Mouse (Mus musculus): ENCODE results near the gene Hist1h1b. TPM values are rescaled to one million over a fixed set of nuclear protein-coding genes. Genes with fewer than 3 reads are reported as not detected.
"Not testable (repeated sequence)": the region's sequence is repeated elsewhere in the genome, so short reads cannot be mapped to it uniquely, and the experiment has no call there.

Gene Hist1h1b
- polyA plus RNA-seq, 1 experiment, result 9.2 TPM

DNA sequence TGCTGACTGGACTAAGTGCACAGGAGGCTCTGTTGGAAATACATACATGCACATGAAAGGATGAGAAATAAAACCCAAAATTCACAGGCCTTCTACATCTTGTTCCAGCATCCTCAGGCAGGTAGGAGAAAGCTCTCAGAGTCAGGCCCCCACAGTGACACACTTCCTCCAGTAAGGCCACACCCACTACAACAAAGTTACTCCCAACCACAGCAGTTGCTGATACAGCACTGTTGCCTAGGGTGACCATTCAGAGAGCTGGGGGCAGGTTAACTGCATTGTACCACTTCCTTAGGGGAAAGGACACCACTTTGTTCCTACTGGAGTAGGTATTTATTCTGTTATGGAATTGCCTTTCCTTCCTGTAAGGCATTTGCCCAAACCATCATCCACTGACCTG lies 16.7 kb upstream of the Hist1h1b start:
- not testable (repeated sequence) for H3K4me1 ChIP-seq (ENCODE audit: control insufficient read depth, insufficient read depth, low read length); H3K4me3 ChIP-seq (ENCODE audit: low read depth, low read length); H3K36me3 ChIP-seq (ENCODE audit: control insufficient read depth, insufficient read depth, low read length, poor library complexity, severe bottlenecking); H3K9ac ChIP-seq (ENCODE audit: low read depth, poor library complexity, severe bottlenecking); H3K27me3 ChIP-seq (ENCODE audit: control insufficient read depth, insufficient read depth, low read length, poor library complexity, severe bottlenecking); H3K9me3 ChIP-seq (replicated peaks; ENCODE audit: control insufficient read depth, insufficient read depth, low read length, poor library complexity, severe bottlenecking); H3K27ac ChIP-seq (ENCODE audit: insufficient read depth, low read length)

DNA sequence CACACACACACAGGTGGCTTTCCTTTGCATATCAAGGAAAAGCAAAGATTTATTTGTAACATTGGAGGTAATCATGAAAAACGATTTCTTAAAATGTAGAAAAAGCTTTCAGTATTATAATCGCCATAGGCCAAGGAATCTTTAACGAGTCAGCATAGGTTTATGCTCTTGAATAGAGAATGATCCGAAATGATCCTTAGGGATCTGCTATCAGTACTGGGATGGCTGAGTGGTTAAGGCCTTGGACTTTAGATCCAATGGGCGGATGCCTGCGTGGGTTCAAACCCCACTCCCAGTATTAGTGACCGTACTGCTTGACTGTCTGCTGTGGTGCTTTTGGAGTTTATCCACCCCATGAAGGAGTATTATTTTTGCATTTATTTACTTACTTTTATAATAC lies 15.2 kb upstream of the Hist1h1b start:
- no peak overlapping the region for H3K9ac ChIP-seq (ENCODE audit: low read depth, poor library complexity, severe bottlenecking)
- H3K4me3 ChIP-seq (ENCODE audit: low read depth, low read length), result no peak overlapping the region
- TF ChIP-seq POLR2A (IDR thresholded peaks at IDR 0.05; ENCODE audit: insufficient read depth, low read length) (no peak), CTCF (IDR thresholded peaks at IDR 0.05; ENCODE audit: low read depth, low read length) (no peak), EP300 (IDR thresholded peaks at IDR 0.05; ENCODE audit: insufficient read depth, low read depth, low read length) (no peak)
- H3K27me3 ChIP-seq (ENCODE audit: control insufficient read depth, insufficient read depth, low read length, poor library complexity, severe bottlenecking), result no peaks in the 10 kb centered on the region
- no peak overlapping the region for H3K27ac ChIP-seq (ENCODE audit: insufficient read depth, low read length)
- no peaks in the 10 kb centered on the region for H3K36me3 ChIP-seq (ENCODE audit: control insufficient read depth, insufficient read depth, low read length, poor library complexity, severe bottlenecking)
- H3K4me1 ChIP-seq (ENCODE audit: control insufficient read depth, insufficient read depth, low read length), result no peaks in the 10 kb centered on the region
- no peaks in the 10 kb centered on the region for H3K9me3 ChIP-seq (replicated peaks; ENCODE audit: control insufficient read depth, insufficient read depth, low read length, poor library complexity, severe bottlenecking)

DNA sequence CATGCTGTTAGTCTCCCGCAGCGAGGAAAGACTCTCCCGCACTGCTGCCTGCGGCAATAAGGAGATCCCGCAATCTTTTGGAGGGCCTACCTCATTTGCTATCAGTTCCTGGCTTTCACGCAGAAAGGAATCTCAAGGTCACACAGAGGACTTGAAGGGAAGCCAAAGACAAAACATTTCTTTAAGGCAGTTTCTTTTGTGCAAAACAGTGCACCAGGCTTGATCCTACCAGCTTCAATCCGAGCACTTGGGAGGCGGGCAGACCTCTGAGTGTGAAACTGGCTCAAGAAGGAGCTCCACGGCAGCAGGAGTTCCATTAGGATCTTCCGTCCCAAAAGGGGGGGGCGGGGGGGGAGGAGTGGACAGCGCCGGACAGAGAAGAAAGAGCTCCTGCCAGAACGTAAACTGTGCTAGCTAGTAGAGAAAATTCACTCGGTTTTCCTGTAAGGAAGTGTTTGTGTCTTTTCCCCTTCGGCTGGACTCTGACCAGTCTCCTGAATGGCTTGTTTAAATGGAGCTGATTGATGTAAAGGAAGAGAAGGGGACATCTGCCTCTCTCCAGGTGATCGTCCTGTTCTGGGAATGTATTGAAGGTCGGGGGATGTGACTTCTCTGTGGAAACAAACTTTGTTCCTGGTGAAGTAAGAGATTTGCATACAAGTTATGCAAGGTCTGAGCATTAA lies 10.3 kb upstream of the Hist1h1b start:
- H3K9me3 ChIP-seq (replicated peaks; ENCODE audit: control insufficient read depth, insufficient read depth, low read length, poor library complexity, severe bottlenecking), result no peaks in the 10 kb centered on the region
- H3K4me3 ChIP-seq (ENCODE audit: low read depth, low read length), result no peak overlapping the region
- no peaks in the 10 kb centered on the region for H3K36me3 ChIP-seq (ENCODE audit: control insufficient read depth, insufficient read depth, low read length, poor library complexity, severe bottlenecking)
- H3K27ac ChIP-seq (ENCODE audit: insufficient read depth, low read length), result no peak overlapping the region
- H3K27me3 ChIP-seq (ENCODE audit: control insufficient read depth, insufficient read depth, low read length, poor library complexity, severe bottlenecking), result no peaks in the 10 kb centered on the region
- TF ChIP-seq EP300 (IDR thresholded peaks at IDR 0.05; ENCODE audit: insufficient read depth, low read depth, low read length), result no peak
- no peak for TF ChIP-seq POLR2A (IDR thresholded peaks at IDR 0.05; ENCODE audit: insufficient read depth, low read length)
- no peak for TF ChIP-seq CTCF (IDR thresholded peaks at IDR 0.05; ENCODE audit: low read depth, low read length)
- H3K4me1 ChIP-seq (ENCODE audit: control insufficient read depth, insufficient read depth, low read length), result peaks cover 1% of the 10 kb centered on the region
- H3K9ac ChIP-seq (ENCODE audit: low read depth, poor library complexity, severe bottlenecking), result peak overlapping the region; percentile 83

DNA sequence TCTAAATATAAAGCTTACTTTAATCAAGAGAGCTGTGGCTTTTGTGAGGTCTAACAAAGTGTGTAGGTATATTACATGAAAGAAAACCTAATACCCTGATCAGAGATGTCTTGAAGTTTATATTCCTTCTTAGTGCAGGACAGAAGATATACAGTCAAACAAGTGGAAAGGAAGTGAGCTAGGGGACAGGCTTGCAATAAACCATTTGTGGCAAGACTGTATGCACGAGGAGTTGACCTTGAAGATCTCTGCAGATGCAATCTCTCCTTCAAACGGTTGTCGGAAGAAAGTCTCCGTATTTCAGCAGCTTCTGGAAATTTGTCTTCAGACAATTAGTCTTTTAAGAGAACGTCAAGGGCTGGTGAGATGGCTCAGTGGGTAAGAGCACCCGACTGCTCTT lies 9.5 kb upstream of the Hist1h1b start:
- no peak overlapping the region for H3K27ac ChIP-seq (ENCODE audit: insufficient read depth, low read length)
- H3K9ac ChIP-seq (ENCODE audit: low read depth, poor library complexity, severe bottlenecking), result no peak overlapping the region
- peaks cover 1% of the 10 kb centered on the region for H3K4me1 ChIP-seq (ENCODE audit: control insufficient read depth, insufficient read depth, low read length)
- no peak overlapping the region for H3K4me3 ChIP-seq (ENCODE audit: low read depth, low read length)
- TF ChIP-seq POLR2A (IDR thresholded peaks at IDR 0.05; ENCODE audit: insufficient read depth, low read length) (no peak), CTCF (IDR thresholded peaks at IDR 0.05; ENCODE audit: low read depth, low read length) (no peak), EP300 (IDR thresholded peaks at IDR 0.05; ENCODE audit: insufficient read depth, low read depth, low read length) (no peak)
- H3K9me3 ChIP-seq (replicated peaks; ENCODE audit: control insufficient read depth, insufficient read depth, low read length, poor library complexity, severe bottlenecking), result no peaks in the 10 kb centered on the region
- no peaks in the 10 kb centered on the region for H3K27me3 ChIP-seq (ENCODE audit: control insufficient read depth, insufficient read depth, low read length, poor library complexity, severe bottlenecking)
- no peaks in the 10 kb centered on the region for H3K36me3 ChIP-seq (ENCODE audit: control insufficient read depth, insufficient read depth, low read length, poor library complexity, severe bottlenecking)

DNA sequence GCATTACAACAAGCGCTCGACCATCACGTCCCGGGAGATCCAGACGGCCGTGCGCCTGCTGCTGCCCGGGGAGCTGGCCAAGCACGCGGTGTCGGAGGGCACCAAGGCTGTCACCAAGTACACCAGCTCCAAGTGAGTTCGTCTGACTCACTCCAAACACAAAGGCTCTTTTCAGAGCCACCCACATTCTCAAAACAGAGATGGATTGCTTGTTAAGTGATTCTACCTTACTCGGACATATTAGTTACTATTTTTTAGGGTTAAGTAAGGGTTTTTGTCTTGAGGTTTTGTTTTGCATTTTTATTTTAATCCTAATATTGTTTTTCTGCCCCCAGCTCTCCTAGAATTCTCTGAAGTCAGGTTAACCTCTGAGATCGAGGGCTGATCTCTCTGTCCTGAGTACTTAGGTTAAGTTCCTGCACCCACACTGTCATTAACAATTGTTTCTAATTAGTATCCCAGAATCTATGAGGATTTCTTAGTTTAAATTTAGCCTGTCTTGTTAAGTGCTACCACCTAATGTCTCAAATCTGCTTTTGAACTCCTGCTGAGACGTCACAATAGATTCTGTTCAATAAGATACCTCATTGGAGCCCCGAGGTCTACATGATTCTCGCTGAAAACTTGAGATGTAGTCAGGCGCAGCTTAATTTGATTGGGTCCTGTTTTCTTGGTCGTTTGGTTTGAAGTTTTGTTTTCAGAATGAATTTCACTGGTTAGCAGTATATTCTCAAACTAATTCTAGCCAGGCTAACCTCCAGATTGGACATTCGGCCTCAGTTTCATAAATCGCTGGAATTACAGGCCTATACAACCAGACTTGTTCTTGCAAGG lies 7.6 kb upstream of the Hist1h1b start:
- Histone ChIP-seq H3K27ac (ENCODE audit: insufficient read depth, low read length) (peak overlapping the region; percentile 88), H3K4me1 (ENCODE audit: control insufficient read depth, insufficient read depth, low read length) (peaks cover 3% of the 10 kb centered on the region), H3K36me3 (ENCODE audit: control insufficient read depth, insufficient read depth, low read length, poor library complexity, severe bottlenecking) (no peaks in the 10 kb centered on the region), H3K9me3 (replicated peaks; ENCODE audit: control insufficient read depth, insufficient read depth, low read length, poor library complexity, severe bottlenecking) (no peaks in the 10 kb centered on the region), H3K9ac (ENCODE audit: low read depth, poor library complexity, severe bottlenecking) (peak overlapping the region; percentile 90), H3K27me3 (ENCODE audit: control insufficient read depth, insufficient read depth, low read length, poor library complexity, severe bottlenecking) (no peaks in the 10 kb centered on the region), H3K4me3 (ENCODE audit: low read depth, low read length) (no peak overlapping the region)
- TF ChIP-seq CTCF (IDR thresholded peaks at IDR 0.05; ENCODE audit: low read depth, low read length) (no peak), POLR2A (IDR thresholded peaks at IDR 0.05; ENCODE audit: insufficient read depth, low read length) (no peak), EP300 (IDR thresholded peaks at IDR 0.05; ENCODE audit: insufficient read depth, low read depth, low read length) (no peak)

DNA sequence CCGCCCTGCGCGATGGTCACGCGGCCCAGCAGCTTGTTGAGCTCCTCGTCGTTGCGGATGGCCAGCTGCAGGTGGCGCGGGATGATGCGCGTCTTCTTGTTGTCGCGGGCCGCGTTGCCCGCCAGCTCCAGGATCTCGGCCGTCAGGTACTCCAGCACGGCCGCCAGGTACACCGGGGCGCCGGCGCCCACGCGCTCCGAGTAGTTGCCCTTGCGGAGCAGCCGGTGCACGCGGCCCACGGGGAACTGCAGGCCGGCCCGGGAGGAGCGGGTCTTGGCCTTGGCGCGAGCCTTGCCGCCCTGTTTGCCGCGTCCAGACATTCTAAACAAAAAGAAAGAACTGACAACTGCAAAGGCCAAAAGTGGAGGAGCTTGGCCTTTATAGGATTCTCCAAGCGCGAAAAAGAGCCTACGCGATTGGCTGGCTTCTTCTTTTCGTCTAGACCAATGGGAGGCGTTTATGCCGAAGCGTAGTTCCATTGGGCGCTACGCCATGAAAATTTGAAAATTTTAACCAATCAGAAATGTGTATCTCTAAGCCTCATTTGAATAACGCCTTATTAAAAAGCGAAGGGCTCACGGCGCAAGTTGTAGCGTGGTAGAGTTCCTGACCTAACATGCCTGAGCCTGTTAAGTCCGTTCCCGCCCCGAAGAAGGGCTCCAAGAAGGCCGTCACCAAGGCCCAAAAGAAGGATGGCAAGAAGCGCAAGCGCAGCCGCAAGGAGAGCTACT lies 6.6 kb upstream of the Hist1h1b start, which contains the start of the genes Hist1h2an and Hist1h2bp:
Gene Hist1h2an, minus strand, starts transcription at position 320 of the 731 bp plus-strand sequence.
Gene Hist1h2bp, plus strand, starts transcription at position 563 of the 731 bp plus-strand sequence.
- H3K9me3 ChIP-seq (replicated peaks; ENCODE audit: control insufficient read depth, insufficient read depth, low read length, poor library complexity, severe bottlenecking); H3K4me1 ChIP-seq (ENCODE audit: control insufficient read depth, insufficient read depth, low read length); H3K27me3 ChIP-seq (ENCODE audit: control insufficient read depth, insufficient read depth, low read length, poor library complexity, severe bottlenecking); H3K36me3 ChIP-seq (ENCODE audit: control insufficient read depth, insufficient read depth, low read length, poor library complexity, severe bottlenecking): not testable (repeated sequence)
- Histone ChIP-seq H3K4me3 (ENCODE audit: low read depth, low read length) (peak within 1 kb of the TSS; percentile 54), H3K9ac (ENCODE audit: low read depth, poor library complexity, severe bottlenecking) (peak within 1 kb of the TSS; percentile 90), H3K27ac (ENCODE audit: insufficient read depth, low read length) (peak within 1 kb of the TSS; percentile 88)
- TF ChIP-seq EP300 (IDR thresholded peaks at IDR 0.05; ENCODE audit: insufficient read depth, low read depth, low read length) (0 out of 2 replicates have a peak, but pooled peaks have one; percentile 26), POLR2A (IDR thresholded peaks at IDR 0.05; ENCODE audit: insufficient read depth, low read length) (peak; percentile 86)
